Mouse (Mus musculus): ENCODE data around the gene Cend1. TPM values are rescaled to one million over a fixed set of nuclear protein-coding genes. Genes with fewer than 3 reads are reported as not detected.

Gene Cend1
- not detected for polyA plus RNA-seq (2015; fragmentation: Illumina TruSeq; extraction: RNeasy Lipid Tissue Mini Kit (QIAGEN cat#74804); ENCODE audit: insufficient read depth, low replicate concordance)

DNA sequence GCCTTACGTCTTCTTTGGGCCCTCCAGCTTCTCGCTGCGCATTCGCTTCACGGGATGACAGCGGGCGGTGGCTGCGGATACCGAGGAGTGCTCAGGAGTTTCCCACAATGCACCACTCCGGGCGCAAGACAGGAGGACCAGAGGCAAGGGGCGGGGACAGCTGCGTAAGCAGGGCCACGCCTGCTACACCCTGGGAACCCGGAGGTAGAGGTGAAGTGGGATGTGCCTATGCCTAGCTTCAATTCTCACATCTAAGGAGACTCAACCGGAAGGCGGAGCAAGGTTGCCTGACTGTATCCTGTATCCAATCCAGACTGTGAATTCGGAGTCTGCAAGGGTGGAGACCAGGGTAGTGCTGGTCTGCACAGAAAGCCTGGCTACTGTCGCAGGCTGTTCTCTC lies at the start of gene Cend1:
Gene Cend1, minus strand, starts transcription at position 182 of the 400 bp plus-strand sequence.

DNA sequence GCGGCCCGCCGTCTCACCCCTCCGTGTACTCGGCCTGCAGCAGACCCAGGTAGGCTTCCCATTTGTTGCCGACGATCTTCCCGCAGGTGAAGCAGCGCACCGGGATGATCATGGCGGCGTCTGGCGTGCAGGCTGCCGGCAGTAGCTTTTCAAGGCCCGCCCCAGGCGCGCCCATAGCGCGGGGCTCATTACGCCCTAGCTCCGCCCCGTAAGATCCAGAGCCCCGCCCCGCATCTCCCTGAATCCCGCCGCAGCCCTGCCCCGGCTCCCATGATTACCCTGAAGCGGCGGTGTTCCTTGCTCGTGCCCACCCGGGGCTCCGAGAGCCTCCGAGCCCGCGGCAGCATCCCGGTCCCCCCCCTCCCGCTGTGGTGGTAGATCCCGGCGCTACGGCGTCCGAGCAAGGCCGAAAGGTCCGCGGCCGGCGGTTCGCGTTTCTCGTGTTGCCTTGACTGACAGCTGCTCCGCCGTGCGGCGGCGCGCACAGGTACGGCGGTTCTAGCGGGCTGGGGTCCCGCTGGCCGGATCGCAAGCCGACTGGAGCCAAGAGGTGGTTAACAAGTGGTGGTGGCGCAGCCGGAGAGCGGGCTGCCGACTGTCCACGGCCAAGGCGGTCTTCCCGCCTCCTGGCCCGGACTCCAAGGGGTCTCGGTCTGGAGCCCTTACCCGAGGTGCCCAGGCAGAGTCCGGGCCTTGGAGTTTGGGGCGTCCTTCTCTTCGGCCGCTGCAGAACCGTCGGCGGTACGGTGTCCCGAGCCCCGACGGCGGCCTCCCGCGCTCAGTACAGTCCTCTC lies 45.9 kb upstream of the Cend1 start, which contains the start of the genes Polr2l and Tspan4:
Gene Polr2l, minus strand, starts transcription at position 122 of the 794 bp plus-strand sequence.
Gene Tspan4, plus strand, starts transcription at position 230 of the 794 bp plus-strand sequence.

DNA sequence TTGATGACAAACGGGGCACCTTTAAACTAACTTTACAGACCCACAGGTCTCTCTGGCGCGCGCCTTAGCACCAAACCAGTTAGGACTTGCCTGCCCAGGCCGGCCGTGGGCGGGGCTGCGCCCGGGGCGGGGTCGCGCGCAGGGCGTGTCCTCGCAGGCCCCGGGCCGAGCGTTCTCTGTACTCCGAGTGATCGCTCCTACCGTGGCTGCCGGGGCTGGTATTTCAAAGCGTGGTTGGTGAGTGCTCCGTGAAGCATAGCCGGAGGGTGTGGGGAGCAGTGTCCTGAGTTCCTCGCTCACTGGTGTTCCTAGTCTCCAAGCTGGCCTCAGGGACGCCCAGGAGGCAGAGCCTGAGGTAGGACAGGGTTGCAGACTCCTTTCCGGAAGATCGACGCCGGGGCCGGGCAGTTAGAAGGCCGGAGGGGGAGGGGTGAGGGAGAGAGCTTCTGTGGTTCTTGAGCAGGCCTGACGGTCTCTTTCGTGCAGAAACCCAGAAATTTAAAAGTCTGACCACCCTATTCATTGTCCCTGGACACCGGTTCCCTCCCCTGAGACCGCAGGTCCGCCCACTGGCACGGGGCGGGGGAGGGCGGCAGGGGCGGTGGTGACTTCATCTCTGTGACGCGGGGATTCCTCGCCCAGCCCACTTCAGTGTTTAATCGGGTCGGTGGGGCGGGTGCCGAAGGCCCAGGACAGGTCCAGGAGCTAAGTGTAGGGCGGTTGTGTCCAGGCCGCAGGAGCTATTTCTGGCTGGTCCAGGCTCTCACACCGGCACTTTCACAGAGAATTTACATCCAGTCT lies 38.1 kb upstream of the Cend1 start, which contains the start of gene Cd151:
Gene Cd151, plus strand, starts transcription at position 163 of the 801 bp plus-strand sequence.

DNA sequence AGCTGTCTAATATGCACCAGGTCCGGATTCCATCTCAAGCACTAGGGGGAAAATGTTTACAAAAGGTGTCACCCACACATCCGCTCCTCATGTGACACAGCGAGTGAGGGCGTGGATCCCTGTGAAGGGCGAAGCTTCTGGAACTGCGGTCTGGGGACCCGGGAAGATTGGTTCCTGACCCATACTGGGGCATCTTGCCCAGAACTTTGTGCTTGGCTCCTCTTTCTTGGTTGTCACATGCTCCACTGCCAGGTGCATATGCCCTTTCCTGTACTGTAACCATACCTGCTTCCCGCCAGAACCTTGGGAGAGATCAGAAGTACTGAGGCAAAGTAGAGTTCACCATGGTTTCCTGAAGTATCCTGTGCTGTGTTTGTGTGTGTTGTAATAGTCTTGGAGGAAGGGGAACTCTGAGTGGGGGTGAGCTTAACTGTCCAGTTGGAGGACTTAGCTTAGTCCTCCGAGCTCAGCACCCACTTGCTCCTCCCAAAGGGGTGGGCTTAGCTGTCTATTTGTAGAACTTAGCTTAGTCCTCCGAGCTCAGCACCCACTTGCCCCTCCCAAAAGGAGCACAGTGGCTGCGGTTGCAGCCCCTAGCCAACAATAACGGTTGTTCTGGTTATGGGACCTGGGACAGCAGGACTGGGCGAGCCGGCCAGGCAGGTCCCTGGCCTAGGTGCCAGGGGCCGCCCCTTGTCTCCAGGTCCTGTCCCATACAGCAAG lies 31.3 kb upstream of the Cend1 start, which contains the start of gene Cracr2b:
Gene Cracr2b, plus strand, starts transcription at position 704 of the 723 bp plus-strand sequence.

DNA sequence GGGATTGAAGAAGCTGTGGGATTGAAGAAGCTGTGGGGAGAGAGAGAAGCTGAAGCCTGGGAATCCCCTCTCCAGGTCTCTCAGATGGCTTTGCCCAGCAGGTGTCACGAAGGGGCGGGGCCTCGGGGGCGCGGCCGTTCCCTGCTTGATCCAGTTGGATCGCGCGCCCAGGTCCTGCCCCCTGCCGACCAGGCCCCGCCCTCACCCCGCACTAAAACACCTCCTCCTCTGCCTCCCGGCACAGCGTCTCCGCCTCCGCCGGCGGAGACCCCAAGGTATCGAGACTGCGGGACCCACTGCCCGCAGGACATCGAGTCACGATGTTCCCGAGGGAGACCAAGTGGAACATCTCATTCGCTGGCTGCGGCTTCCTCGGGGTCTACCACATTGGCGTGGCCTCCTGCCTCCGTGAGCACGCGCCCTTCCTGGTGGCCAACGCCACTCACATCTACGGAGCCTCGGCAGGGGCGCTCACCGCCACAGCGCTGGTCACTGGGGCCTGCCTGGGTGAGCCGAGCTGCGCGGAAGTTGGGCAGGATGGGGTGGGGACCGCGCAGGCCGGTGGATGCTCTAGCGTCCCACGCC lies 25.8 kb upstream of the Cend1 start, which contains the start of gene Pnpla2:
Gene Pnpla2, plus strand, starts transcription at position 232 of the 585 bp plus-strand sequence.

DNA sequence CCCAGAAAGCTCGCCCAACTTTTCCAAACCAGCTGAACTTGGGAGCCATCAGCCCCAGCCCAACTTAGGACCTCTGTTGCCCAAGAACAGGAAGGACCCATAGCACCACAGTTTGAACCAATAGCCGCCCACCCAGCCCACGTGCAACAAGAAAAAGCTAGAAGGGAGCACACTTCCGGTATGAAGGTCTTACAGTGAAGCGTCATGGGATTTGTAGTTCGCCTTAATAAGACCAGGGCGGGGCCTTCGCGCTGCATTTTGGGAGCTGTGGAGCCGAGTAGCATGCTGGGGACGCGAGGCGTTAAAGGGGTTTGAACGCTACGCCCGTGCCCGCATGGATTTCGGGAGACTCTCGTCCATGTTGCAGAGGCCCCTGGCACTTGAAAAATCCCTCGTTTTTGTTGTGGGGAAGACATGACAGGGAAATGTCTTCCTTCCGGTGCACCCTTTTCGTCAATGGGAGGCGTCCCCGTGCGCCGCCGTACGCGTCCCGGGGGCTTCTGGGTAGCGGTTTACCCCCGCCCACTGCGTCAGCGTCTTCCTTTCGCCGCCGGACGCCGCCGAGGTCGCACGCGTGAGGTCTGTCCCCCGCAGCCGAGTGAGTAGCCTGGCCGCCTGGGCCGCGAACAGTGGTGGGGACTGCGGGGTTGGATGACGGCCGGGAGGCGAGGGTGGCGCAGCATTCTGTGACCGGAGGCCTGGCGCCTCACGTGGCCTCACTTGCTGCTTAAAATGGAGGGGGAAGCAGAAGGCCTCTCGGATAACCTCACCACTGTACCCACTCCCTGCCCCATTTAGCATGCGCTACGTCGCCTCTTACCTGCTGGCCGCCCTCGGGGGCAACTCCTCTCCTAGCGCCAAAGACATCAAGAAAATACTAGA lies 18.1 kb upstream of the Cend1 start, which contains the start of gene Rplp2:
Gene Rplp2, plus strand, starts transcription at position 261 of the 882 bp plus-strand sequence.

DNA sequence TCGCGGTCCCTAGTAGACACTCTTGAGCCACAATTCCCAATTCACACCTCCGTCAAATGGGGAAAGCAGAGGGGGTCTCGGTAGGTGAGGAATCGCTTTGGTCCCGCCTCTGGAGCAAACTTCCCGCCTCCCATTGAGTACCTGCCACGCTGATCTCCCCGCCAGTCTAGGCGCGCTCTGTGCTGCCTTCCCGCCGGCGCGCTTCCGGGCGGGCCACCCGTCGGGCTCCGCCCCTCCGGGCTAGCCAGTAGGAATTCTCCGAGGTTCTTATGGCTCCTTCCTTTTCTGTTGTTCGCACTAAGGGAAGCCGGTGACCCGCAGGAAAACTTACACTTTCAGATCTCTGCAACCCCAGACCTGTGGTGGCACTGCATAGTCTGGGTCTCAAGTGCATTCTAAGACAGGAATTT lies 14.5 kb upstream of the Cend1 start, which contains the start of gene Pidd1:
Gene Pidd1, minus strand, starts transcription at position 198 of the 410 bp plus-strand sequence.

DNA sequence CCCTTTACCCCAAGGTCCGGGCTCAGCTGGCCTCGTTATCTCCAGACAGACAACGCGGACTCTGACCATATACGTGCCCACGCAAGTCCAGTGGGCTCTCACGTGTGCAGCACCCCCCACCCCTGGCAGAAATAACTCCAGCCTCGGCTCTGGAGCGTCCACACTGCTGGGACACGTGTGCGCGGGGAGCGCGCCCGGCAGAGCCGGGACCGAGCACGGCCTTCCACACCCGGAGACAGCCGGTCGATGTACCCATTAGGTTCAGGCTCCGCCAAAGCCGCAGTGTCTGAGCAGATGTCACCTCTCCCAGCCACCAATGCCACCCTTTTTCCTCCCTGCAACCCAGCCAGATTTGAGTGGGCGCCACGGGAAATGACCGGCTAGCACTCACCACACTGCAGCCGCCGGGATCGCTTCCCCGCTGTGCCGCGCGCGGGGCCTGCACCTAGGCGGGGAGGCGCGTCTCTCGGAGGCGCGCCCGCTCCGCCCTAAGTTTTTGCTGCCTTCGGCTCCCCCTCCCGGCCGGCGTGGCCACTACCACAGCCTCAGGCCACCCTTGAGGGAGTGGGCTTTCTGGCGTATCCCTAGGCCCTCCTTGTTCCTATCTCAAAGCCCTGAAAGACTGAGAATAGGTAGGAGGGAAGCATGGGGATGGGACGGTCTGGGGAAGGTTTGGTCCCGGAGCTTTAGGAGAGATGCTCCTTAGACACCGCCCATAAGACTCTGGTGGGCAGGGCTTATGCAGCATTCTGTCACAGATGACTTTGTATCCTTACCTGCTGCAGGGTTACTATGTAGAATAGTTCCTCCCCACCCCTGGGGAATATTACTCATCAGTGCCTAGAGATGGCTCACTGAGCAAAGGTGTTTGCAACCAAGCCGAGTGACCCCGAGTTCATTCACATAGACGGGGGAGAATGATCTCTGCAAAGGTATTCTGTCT lies 8.2 kb upstream of the Cend1 start, which contains the start of gene Slc25a22:
Gene Slc25a22, minus strand, starts transcription at position 715 of the 943 bp plus-strand sequence.

DNA sequence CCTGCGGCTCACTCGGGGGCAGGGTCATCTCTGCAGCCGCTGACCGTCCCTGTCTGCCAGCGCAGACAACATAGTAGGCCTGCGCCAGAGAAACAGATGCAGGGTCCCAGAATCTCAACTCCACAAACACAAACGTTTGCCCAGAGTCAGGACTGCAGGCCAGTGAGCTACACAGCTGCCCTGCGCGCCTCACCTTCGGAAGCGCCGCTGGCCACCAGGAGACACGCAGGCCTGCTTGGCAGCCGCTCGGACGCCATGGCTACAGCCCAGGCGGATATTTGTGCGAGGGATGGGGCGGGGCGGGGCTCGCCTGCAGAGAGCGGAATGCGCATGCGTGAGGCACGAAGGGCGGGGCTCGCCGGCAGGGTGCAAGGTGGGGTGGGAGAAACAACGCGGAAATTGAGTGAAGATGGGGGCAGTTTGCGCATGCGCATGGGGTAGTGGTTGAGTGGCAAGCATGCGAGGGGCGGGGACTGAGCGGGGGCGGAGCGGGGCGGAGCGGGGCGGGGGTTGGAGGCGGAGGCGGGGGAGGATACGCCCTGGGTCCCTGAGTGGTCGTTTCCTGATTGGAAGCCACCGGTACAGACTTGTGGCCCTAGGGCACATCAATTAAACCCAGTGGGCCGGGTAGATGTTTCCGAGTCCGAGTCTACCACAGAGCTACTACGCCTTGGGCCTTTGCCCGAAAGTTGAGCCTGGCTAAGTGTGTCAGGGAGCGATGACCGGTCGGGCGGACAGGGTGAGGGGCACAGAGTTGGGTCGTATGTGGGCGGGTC lies 15.3 kb downstream of the Cend1 start, which contains the start of gene Gatd1:
Gene Gatd1, minus strand, starts transcription at position 328 of the 776 bp plus-strand sequence.

DNA sequence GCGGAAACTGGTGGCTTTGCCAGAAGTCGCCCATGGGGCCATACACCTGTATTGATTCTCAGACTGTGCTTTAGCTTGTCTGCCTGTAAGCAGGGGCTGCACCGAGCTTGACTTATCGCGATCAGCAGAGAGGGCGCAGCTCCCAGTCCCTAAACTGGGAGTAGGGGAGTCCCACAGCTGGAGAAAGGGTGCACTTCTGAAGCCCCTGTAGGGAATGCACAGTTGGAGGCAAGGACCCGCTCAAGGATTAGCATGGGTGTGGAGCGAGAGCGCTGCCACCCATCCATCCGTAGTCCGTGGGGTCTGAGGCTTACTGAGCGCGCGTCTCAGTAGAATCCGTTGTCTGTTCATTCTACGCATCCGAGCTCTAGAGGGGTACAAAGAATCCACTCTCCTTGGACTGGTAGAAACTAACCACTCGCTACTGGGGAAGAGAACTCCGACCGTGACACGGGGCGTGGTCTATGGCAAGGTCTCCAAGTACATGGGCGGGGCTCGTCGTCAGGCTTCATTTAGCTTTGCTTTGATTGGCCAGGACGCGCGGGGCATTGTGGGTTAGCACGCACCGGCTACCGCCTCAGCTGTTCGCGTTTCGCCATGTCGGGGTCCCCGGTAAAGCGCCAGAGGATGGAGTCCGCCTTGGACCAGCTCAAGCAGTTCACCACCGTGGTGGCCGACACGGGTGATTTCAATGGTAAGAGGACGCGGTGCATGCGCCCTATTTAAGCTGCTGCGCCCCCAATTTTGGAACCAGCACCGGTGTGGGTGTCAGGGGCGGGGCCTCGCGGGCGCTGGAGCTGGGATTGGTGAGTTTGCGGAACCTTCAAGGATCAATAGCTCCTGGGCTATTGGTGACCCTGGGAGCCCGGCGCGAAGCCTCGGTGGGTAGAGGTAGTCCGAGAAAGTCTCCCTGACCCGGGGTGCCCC lies 37.4 kb downstream of the Cend1 start, which contains the start of gene Taldo1:
Gene Taldo1, plus strand, starts transcription at position 575 of the 927 bp plus-strand sequence.

Other genes with a start within 250 kb of the Cend1 start
- 16.9 TPM for gene Hras, start 235.5 kb downstream of the Cend1 start, polyA plus RNA-seq (2015; fragmentation: Illumina TruSeq; extraction: RNeasy Lipid Tissue Mini Kit (QIAGEN cat#74804); ENCODE audit: insufficient read depth, low replicate concordance)
- gene Lrrc56, start 235.3 kb downstream of the Cend1 start, polyA plus RNA-seq (2015; fragmentation: Illumina TruSeq; extraction: RNeasy Lipid Tissue Mini Kit (QIAGEN cat#74804); ENCODE audit: insufficient read depth, low replicate concordance) = 1.5 TPM
- gene Lmntd2, start 215.4 kb downstream of the Cend1 start, polyA plus RNA-seq (2015; fragmentation: Illumina TruSeq; extraction: RNeasy Lipid Tissue Mini Kit (QIAGEN cat#74804); ENCODE audit: insufficient read depth, low replicate concordance) = 2.9 TPM
- 3.6 TPM for gene Rassf7, start 213.6 kb downstream of the Cend1 start, polyA plus RNA-seq (2015; fragmentation: Illumina TruSeq; extraction: RNeasy Lipid Tissue Mini Kit (QIAGEN cat#74804); ENCODE audit: insufficient read depth, low replicate concordance)
- 70.7 TPM for gene Phrf1, start 200.7 kb downstream of the Cend1 start, polyA plus RNA-seq (2015; fragmentation: Illumina TruSeq; extraction: RNeasy Lipid Tissue Mini Kit (QIAGEN cat#74804); ENCODE audit: insufficient read depth, low replicate concordance)
- 74.7 TPM for gene Irf7, start 163.0 kb downstream of the Cend1 start, polyA plus RNA-seq (2015; fragmentation: Illumina TruSeq; extraction: RNeasy Lipid Tissue Mini Kit (QIAGEN cat#74804); ENCODE audit: insufficient read depth, low replicate concordance)
- gene Cdhr5, start 152.7 kb downstream of the Cend1 start, polyA plus RNA-seq (2015; fragmentation: Illumina TruSeq; extraction: RNeasy Lipid Tissue Mini Kit (QIAGEN cat#74804); ENCODE audit: insufficient read depth, low replicate concordance) = 0.19 TPM
- gene Sct, start 150.4 kb downstream of the Cend1 start, polyA plus RNA-seq (2015; fragmentation: Illumina TruSeq; extraction: RNeasy Lipid Tissue Mini Kit (QIAGEN cat#74804); ENCODE audit: insufficient read depth, low replicate concordance) = not detected
- not detected for gene Drd4, start 137.5 kb downstream of the Cend1 start, polyA plus RNA-seq (2015; fragmentation: Illumina TruSeq; extraction: RNeasy Lipid Tissue Mini Kit (QIAGEN cat#74804); ENCODE audit: insufficient read depth, low replicate concordance)
- 23.2 TPM for gene Deaf1, start 101.8 kb downstream of the Cend1 start, polyA plus RNA-seq (2015; fragmentation: Illumina TruSeq; extraction: RNeasy Lipid Tissue Mini Kit (QIAGEN cat#74804); ENCODE audit: insufficient read depth, low replicate concordance)
- 56.8 TPM for gene Tmem80, start 101.8 kb downstream of the Cend1 start, polyA plus RNA-seq (2015; fragmentation: Illumina TruSeq; extraction: RNeasy Lipid Tissue Mini Kit (QIAGEN cat#74804); ENCODE audit: insufficient read depth, low replicate concordance)
- gene Eps8l2, start 90.6 kb downstream of the Cend1 start, polyA plus RNA-seq (2015; fragmentation: Illumina TruSeq; extraction: RNeasy Lipid Tissue Mini Kit (QIAGEN cat#74804); ENCODE audit: insufficient read depth, low replicate concordance) = 0.76 TPM
- 140 TPM for gene Taldo1, start 37.3 kb downstream of the Cend1 start, polyA plus RNA-seq (2015; fragmentation: Illumina TruSeq; extraction: RNeasy Lipid Tissue Mini Kit (QIAGEN cat#74804); ENCODE audit: insufficient read depth, low replicate concordance)
- gene Gatd1, start 15.4 kb downstream of the Cend1 start, polyA plus RNA-seq (2015; fragmentation: Illumina TruSeq; extraction: RNeasy Lipid Tissue Mini Kit (QIAGEN cat#74804); ENCODE audit: insufficient read depth, low replicate concordance) = 38.7 TPM
- gene Slc25a22, start 8.4 kb upstream of the Cend1 start, polyA plus RNA-seq (2015; fragmentation: Illumina TruSeq; extraction: RNeasy Lipid Tissue Mini Kit (QIAGEN cat#74804); ENCODE audit: insufficient read depth, low replicate concordance) = 10.7 TPM
- gene Pidd1, start 14.5 kb upstream of the Cend1 start, polyA plus RNA-seq (2015; fragmentation: Illumina TruSeq; extraction: RNeasy Lipid Tissue Mini Kit (QIAGEN cat#74804); ENCODE audit: insufficient read depth, low replicate concordance) = 4.4 TPM
- gene Rplp2, start 17.9 kb upstream of the Cend1 start, polyA plus RNA-seq (2015; fragmentation: Illumina TruSeq; extraction: RNeasy Lipid Tissue Mini Kit (QIAGEN cat#74804); ENCODE audit: insufficient read depth, low replicate concordance) = 512 TPM
- 29.7 TPM for gene Pnpla2, start 25.7 kb upstream of the Cend1 start, polyA plus RNA-seq (2015; fragmentation: Illumina TruSeq; extraction: RNeasy Lipid Tissue Mini Kit (QIAGEN cat#74804); ENCODE audit: insufficient read depth, low replicate concordance)
- 4.5 TPM for gene Cracr2b, start 31.6 kb upstream of the Cend1 start, polyA plus RNA-seq (2015; fragmentation: Illumina TruSeq; extraction: RNeasy Lipid Tissue Mini Kit (QIAGEN cat#74804); ENCODE audit: insufficient read depth, low replicate concordance)
- gene Cd151, start 37.9 kb upstream of the Cend1 start, polyA plus RNA-seq (2015; fragmentation: Illumina TruSeq; extraction: RNeasy Lipid Tissue Mini Kit (QIAGEN cat#74804); ENCODE audit: insufficient read depth, low replicate concordance) = 31.2 TPM
- 6.3 TPM for gene Polr2l, start 45.6 kb upstream of the Cend1 start, polyA plus RNA-seq (2015; fragmentation: Illumina TruSeq; extraction: RNeasy Lipid Tissue Mini Kit (QIAGEN cat#74804); ENCODE audit: insufficient read depth, low replicate concordance)
- gene Tspan4, start 45.7 kb upstream of the Cend1 start, polyA plus RNA-seq (2015; fragmentation: Illumina TruSeq; extraction: RNeasy Lipid Tissue Mini Kit (QIAGEN cat#74804); ENCODE audit: insufficient read depth, low replicate concordance) = 22.2 TPM
- gene Chid1, start 110.4 kb upstream of the Cend1 start, polyA plus RNA-seq (2015; fragmentation: Illumina TruSeq; extraction: RNeasy Lipid Tissue Mini Kit (QIAGEN cat#74804); ENCODE audit: insufficient read depth, low replicate concordance) = 17.3 TPM
- gene Ap2a2, start 132.7 kb upstream of the Cend1 start, polyA plus RNA-seq (2015; fragmentation: Illumina TruSeq; extraction: RNeasy Lipid Tissue Mini Kit (QIAGEN cat#74804); ENCODE audit: insufficient read depth, low replicate concordance) = 27.2 TPM
- not detected for gene Muc6, start 225.8 kb upstream of the Cend1 start, polyA plus RNA-seq (2015; fragmentation: Illumina TruSeq; extraction: RNeasy Lipid Tissue Mini Kit (QIAGEN cat#74804); ENCODE audit: insufficient read depth, low replicate concordance)

Measured in spleen, adult 10 weeks (tissue).